Mouse (Mus musculus) lung, adult 2 months (tissue): ENCODE results near the gene Pde4d.

Experiments used
- CTCF ChIP-seq: fragments of 200-500 bp; IDR thresholded peaks from 2 replicates; pipeline ENCODE4 v1.5.1; 2011; ENCODE audit warnings: mild to moderate bottlenecking, low read length, control low read depth; ENCODE audit not compliant: insufficient read depth
- POLR2A ChIP-seq: fragments of 200-500 bp; IDR thresholded peaks from 2 replicates; pipeline ENCODE4 v1.6.1; 2011; ENCODE audit warnings: low read depth, mild to moderate bottlenecking, control low read depth, low read length, borderline replicate concordance; ENCODE audit errors: extremely low read depth

DNA sequence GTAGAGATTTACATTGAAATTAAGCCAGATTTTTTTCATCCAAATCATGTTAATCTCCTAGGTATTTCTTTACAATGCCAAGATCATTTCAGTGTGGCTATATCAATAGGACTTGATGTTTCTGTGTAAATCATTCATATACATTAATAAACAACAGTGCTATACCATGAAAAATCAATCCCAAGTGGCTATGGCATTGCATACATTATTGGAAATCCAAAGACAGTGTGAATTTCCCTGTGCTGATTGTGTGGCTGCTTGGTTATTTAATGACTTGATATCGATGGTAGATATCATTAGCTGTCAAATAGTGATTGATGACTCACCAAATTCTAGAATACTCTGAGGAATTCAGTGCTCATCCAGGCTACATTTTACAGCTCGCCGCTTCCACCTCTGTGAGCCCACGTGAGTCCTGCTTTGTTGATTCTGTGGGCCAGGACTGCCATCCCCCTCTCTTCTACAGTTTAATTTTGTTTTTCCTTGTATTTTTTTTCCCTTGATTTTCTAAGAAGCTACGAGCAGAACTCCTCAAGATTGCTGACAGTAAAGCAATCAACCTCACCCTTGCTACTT lies 1085.0 kb downstream of the Pde4d start:
- no peak for TF ChIP-seq POLR2A
- no peak for TF ChIP-seq CTCF
